Mouse (Mus musculus): Measurements from ENCODE around the gene Fance. TPM values are rescaled to one million over a fixed set of nuclear protein-coding genes. Genes with fewer than 3 reads are reported as not detected.
"Not testable (repeated sequence)": the region's sequence is repeated elsewhere in the genome, so short reads cannot be mapped to it uniquely, and the experiment has no call there.

The Fance gene
- polyA plus RNA-seq, 1 experiment from 2014 or later: 33.7 TPM

DNA sequence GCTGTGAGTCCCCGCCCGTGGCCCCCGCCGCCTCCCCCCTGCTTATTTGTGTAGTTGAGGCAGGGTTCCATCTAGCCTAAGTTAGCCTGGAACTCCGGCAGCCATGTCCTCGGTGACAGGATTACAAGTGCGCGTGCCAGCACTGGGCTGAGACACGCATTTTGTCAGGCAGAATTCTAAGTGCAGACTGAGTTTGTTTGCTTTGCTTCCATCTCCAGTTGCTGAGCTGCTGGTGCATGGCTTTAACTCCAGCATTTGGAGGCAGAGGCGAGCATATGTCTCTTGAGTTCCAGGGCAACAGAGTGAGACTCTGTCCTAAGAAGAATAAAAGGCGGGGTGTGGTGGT is 534 bp downstream of the Fance start:
- peak overlapping the region; percentile 74 for H3K4me2 ChIP-seq
- H3K4me3 ChIP-seq (replicated peaks): peak overlapping the region; percentile 90
- H3K27me3 ChIP-seq: no peaks in the 10 kb centered on the region
- H3K9ac ChIP-seq: peak overlapping the region; percentile 96
- H3K36me3 ChIP-seq: peaks cover 37% of the 10 kb centered on the region
- H3K27ac ChIP-seq: peak overlapping the region; percentile 95
- peaks cover 34% of the 10 kb centered on the region for H3K4me1 ChIP-seq
- 1% methylated on average over 11 of the region's 11 CpGs for WGBS
- no peaks in the 10 kb centered on the region for H3K9me3 ChIP-seq (replicated peaks)
- peak; percentile 40 for ATAC-seq (replicated peaks; ENCODE audit: low FRiP score)

DNA sequence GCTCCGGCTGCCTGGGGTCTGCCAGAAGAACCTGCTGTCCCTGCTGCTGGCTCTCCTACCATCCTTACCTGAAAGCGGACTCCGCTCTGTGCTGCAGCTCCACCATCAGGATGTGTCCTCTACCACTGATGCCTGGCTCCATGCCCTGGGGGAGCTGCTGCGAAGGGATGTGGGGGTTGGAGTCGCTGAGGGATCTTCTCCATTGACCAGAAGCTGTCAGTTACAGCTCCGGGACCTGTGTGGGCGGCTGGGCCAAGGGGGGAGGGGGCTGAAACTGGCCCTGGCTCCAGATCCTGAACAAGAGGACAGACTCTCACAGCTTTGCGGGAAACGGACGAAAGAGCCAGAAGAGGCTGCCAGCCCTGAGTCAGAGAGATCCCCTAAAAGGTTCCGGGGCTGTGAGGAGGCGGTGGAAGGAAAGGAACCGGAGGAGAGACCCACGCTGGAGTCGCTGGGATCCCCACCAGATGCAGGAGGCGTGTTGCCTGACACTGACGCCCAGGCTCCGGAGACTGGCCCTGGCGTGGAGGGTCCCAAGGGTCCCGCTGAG is 2.4 kb downstream of the Fance start:
- no peak overlapping the region for H3K4me2 ChIP-seq
- 79% methylated on average over 20 of the region's 20 CpGs for WGBS

DNA sequence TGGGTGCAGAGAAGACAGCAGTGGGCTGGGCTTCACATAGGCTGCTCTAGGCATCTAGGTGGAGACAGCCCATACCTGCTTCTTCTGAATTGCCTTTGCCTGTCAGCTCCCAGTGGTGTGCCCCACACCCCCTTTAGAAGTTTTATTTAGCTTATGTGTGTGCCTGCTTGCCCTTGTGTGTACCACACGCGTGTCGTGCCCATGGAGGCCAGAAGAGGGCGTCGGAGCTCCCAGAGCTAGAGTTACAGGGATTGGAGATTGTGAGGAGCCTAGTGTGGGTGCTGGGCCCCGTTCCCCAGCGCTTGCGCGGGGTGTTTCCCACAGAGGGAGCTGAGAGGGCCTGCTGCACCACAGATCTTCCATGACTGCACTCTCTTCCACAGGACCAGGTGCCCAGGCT is 3.2 kb downstream of the Fance start:
- H3K4me2 ChIP-seq: no peak overlapping the region
- H3K9ac ChIP-seq: no peak overlapping the region
- H3K27ac ChIP-seq: no peak overlapping the region
- peaks cover 32% of the 10 kb centered on the region for H3K4me1 ChIP-seq
- no peaks in the 10 kb centered on the region for H3K27me3 ChIP-seq
- WGBS: 95% methylated on average over 9 of the region's 9 CpGs
- H3K36me3 ChIP-seq: peaks cover 60% of the 10 kb centered on the region
- ATAC-seq (replicated peaks; ENCODE audit: low FRiP score): no peak
- no peak overlapping the region for H3K4me3 ChIP-seq (replicated peaks)
- no peaks in the 10 kb centered on the region for H3K9me3 ChIP-seq (replicated peaks)

More for the DNA sequence above, 2.4 kb downstream of the Fance start:
- no peaks in the 10 kb centered on the region for H3K27me3 ChIP-seq
- no peak overlapping the region for H3K27ac ChIP-seq
- no peak overlapping the region for H3K9ac ChIP-seq
- no peak overlapping the region for H3K4me3 ChIP-seq (replicated peaks)
- H3K4me1 ChIP-seq: peaks cover 34% of the 10 kb centered on the region
- no peak for ATAC-seq (replicated peaks; ENCODE audit: low FRiP score)
- peaks cover 53% of the 10 kb centered on the region for H3K36me3 ChIP-seq
- H3K9me3 ChIP-seq (replicated peaks): no peaks in the 10 kb centered on the region

DNA sequence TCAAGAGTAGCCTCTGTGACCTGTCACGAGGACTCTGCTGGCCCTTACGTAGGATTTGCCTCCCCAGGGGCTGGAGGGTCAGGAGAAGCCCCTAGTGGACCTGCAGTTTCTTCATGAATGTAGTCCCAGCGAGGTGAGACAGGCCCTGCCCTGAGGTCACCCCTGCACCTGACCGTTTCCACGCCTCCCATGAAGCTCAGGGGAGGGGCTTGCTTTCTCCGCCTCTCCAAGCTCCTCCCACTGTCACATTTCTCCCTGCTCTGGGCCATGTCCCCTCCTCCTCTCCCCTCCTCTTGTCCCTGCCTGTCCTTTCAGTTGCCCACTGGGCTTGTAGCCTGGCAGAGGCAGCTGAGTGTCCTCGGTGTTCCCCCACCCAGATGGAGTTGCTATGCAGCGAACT is 3.8 kb downstream of the Fance start:
- H3K9me3 ChIP-seq (replicated peaks): no peaks in the 10 kb centered on the region

DNA sequence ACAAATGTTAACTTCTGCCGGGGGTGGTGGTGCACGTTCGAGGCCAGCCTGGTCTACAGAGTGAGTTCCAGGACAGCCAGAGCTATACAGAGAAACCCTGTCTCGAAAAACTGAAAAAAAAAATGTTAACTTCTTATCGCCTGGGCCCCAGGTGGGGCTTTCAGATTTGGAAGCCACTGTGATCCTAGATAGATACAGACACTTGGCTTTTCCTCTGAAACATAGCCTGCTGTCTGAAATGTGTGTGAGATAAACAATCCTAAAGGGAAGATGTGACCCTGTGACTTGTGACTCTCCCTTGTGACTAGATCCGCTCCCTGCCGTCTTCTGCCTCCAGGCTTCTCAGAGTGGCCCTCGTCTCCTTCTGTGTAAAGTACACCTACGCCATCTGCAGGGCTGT is 4.4 kb downstream of the Fance start:
- no peak overlapping the region for H3K4me2 ChIP-seq
- ATAC-seq (replicated peaks; ENCODE audit: low FRiP score): no peak
- 83% methylated on average over 9 of the region's 9 CpGs for WGBS
- H3K4me1 ChIP-seq: peaks cover 21% of the 10 kb centered on the region
- H3K27ac ChIP-seq: no peak overlapping the region
- no peaks in the 10 kb centered on the region for H3K9me3 ChIP-seq (replicated peaks)
- no peak overlapping the region for H3K9ac ChIP-seq
- no peak overlapping the region for H3K4me3 ChIP-seq (replicated peaks)
- peaks cover 72% of the 10 kb centered on the region for H3K36me3 ChIP-seq
- no peaks in the 10 kb centered on the region for H3K27me3 ChIP-seq

More for the DNA sequence above, 3.8 kb downstream of the Fance start:
- H3K4me3 ChIP-seq (replicated peaks): no peak overlapping the region
- H3K4me2 ChIP-seq: no peak overlapping the region
- H3K27ac ChIP-seq: no peak overlapping the region
- no peak for ATAC-seq (replicated peaks; ENCODE audit: low FRiP score)
- peaks cover 66% of the 10 kb centered on the region for H3K36me3 ChIP-seq
- 62% methylated on average over 8 of the region's 8 CpGs for WGBS
- no peaks in the 10 kb centered on the region for H3K27me3 ChIP-seq
- H3K9ac ChIP-seq: no peak overlapping the region
- peaks cover 28% of the 10 kb centered on the region for H3K4me1 ChIP-seq

DNA sequence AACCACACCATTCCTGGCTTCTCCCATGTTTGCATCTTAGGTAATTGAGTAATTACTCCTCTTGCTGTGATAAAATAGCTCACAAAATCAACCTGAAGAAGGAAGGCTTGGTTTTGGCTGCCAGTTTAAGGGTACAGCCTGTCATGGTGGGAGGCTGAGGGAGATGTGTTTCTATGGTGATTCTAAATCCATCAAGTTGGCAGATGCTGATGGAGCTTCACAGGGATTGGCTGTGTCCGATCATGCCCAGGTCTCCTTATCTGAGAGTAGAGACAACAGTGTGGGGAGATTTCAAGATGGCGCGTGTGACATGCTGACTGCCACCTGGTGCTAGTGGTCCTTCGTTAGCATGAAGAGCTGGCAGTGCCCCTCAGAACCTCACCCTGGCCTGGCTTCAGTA is 8.4 kb downstream of the Fance start:
- Histone ChIP-seq H3K36me3 (peaks cover 87% of the 10 kb centered on the region), H3K4me1 (no peaks in the 10 kb centered on the region)
- WGBS: 97% methylated on average over 4 of the region's 4 CpGs

DNA sequence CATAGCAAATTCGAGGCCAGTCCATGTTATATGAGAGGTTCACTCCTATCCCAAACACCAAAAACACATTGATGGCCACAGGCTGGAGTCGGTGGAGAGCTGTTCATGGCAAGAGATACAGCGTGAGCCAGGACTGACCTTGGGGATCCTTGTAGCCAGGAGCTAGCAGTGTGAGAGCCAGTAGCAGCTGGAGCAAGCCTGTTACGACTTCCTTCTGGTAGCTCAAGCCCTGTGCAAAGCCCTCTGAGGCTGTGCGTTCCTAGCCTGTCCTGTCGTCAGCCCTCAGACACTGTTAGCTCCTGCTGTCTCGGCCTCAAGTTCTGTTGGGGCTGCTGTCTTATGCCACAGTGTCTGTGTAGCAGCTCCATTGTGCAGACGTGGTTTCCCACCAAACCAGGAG is 10.5 kb downstream of the Fance start:
- no peak for ATAC-seq (replicated peaks; ENCODE audit: low FRiP score)
- H3K27me3 ChIP-seq: no peaks in the 10 kb centered on the region
- H3K9ac ChIP-seq: no peak overlapping the region
- H3K4me3 ChIP-seq (replicated peaks): no peak overlapping the region
- no peak overlapping the region for H3K27ac ChIP-seq
- WGBS: 94% methylated on average over 8 of the region's 8 CpGs
- H3K9me3 ChIP-seq (replicated peaks): no peaks in the 10 kb centered on the region
- H3K4me1 ChIP-seq: peaks cover 14% of the 10 kb centered on the region
- H3K36me3 ChIP-seq: peaks cover 66% of the 10 kb centered on the region
- no peak overlapping the region for H3K4me2 ChIP-seq

More for the DNA sequence above, 8.4 kb downstream of the Fance start:
- Histone ChIP-seq H3K9me3 (replicated peaks) (no peaks in the 10 kb centered on the region), H3K9ac (no peak overlapping the region), H3K4me2 (no peak overlapping the region), H3K4me3 (replicated peaks) (no peak overlapping the region), H3K27ac (no peak overlapping the region), H3K27me3 (no peaks in the 10 kb centered on the region)
- ATAC-seq (replicated peaks; ENCODE audit: low FRiP score): no peak

DNA sequence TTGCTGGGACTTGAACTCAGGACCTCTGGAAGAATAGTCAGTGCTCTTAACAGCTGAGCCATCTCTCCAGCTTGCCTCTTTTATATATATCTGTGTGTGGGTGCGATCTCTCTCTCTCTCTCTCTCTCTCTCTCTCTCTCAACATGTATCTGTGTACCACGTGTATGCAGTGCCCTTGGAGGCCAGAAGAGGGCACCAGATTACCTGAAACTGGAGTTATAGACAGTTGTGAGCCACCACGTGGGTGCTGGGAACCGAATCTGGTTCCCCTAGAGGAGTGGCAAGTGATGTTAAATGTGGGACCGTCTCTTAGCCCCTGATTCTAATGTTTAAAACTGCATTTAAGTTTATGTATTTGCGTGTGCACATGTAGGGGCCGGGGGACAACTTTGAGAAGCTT is 11.1 kb downstream of the Fance start:
- ATAC-seq (replicated peaks; ENCODE audit: low FRiP score); H3K4me2 ChIP-seq; H3K27me3 ChIP-seq; H3K4me3 ChIP-seq (replicated peaks); H3K27ac ChIP-seq; H3K9ac ChIP-seq; H3K9me3 ChIP-seq (replicated peaks): not testable (repeated sequence)
- 96% methylated on average over 7 of the region's 7 CpGs for WGBS
- Histone ChIP-seq H3K4me1 (peaks cover 15% of the 10 kb centered on the region), H3K36me3 (peaks cover 62% of the 10 kb centered on the region)

DNA sequence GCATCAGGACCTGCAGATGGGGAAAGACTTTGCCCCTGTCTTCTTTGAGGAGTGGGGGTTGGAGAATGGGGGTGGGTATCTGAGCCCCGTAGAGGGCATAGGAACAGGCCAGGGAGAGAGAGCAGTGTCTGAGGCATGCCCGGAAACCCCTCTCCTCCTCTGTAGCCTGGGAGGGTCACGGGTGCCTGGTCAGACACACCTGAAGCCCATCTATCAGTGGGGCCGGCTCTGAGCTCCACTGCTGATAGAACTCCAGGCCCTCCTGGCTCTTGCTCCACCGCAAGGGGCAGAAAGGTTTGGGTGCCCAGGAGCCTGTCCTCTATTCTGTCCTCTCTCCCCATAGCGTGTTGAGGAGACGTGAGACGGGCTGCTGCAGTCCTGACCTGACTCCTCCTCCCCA is 12.4 kb downstream of the Fance start:
- WGBS: 83% methylated on average over 8 of the region's 8 CpGs
- Histone ChIP-seq H3K4me3 (replicated peaks) (no peak overlapping the region), H3K9ac (no peak overlapping the region), H3K27me3 (no peaks in the 10 kb centered on the region), H3K4me1 (peaks cover 23% of the 10 kb centered on the region), H3K27ac (no peak overlapping the region), H3K4me2 (no peak overlapping the region), H3K36me3 (peaks cover 62% of the 10 kb centered on the region), H3K9me3 (replicated peaks) (no peaks in the 10 kb centered on the region)
- no peak for ATAC-seq (replicated peaks; ENCODE audit: low FRiP score)

DNA sequence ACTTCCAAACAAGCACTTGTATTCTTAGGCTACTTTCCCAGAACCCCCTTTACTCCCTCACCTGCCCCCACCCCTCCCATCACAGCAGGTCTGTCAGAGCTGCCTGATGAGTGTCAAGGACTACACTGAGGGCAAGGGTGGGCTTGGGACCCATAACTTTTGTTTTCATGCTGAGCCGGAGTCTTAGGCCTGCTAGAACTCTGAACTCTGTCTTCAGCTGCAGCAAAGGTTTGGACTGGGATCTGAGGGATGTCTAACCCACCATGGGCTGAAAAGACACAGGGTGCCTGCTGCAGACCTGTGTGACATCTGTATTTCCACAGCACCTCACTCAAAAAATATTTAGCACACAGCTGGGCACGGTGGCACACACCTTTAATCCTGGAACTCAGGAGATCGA is 13.6 kb downstream of the Fance start:
- no peaks in the 10 kb centered on the region for H3K27me3 ChIP-seq
- peak overlapping the region; percentile 36; the same call in 1 of the 2 replicates for H3K9ac ChIP-seq
- H3K27ac ChIP-seq: peak overlapping the region; percentile 97
- H3K4me1 ChIP-seq: peaks cover 34% of the 10 kb centered on the region
- H3K36me3 ChIP-seq: peaks cover 61% of the 10 kb centered on the region
- no peaks in the 10 kb centered on the region for H3K9me3 ChIP-seq (replicated peaks)
- 81% methylated on average over 3 of the region's 3 CpGs for WGBS
- ATAC-seq (replicated peaks; ENCODE audit: low FRiP score): no peak
- no peak overlapping the region for H3K4me3 ChIP-seq (replicated peaks)
- 0 out of 2 replicates have a peak overlapping the region, but pooled peaks have one; percentile 91 for H3K4me2 ChIP-seq

DNA sequence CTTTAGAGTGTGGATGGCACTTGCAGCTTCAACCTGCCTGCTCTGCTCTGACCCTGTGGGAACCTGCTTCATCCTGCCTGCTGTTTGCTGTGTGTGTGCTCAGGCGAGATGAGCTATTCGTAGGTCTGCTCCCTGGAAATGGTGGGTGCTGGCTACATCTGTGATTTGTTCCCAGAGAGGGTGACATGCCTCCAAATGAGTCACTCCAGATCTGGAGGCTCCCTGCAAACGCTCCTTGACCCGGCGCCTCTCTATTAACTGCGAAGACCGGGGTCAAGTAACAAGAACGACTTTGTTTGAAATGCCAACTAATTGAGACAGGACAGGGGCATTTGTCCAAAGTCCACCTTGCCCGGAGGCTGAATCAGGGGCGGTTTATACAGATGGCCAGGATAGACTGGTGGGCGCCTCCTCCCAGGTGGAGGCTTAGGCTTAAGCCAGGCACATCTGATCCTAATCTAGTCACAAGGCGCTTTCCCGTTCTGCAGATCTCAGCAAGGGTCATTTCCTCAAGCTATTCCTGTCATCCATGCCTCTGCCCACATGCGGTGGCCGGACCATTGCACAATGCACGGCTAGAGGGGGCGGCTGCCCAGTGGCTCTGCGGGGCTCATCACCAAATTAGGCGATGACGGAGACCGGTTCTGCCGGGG is 14.5 kb downstream of the Fance start:
- Histone ChIP-seq H3K9me3 (replicated peaks) (no peaks in the 10 kb centered on the region), H3K4me2 (peak overlapping the region; percentile 91), H3K4me3 (replicated peaks) (peak overlapping the region; percentile 91), H3K27me3 (no peaks in the 10 kb centered on the region), H3K4me1 (peaks cover 43% of the 10 kb centered on the region), H3K9ac (peak overlapping the region; percentile 36), H3K36me3 (peaks cover 61% of the 10 kb centered on the region), H3K27ac (peak overlapping the region; percentile 97)
- WGBS: 5% methylated on average over 22 of the region's 22 CpGs
- ATAC-seq (replicated peaks; ENCODE audit: low FRiP score): peak; percentile 30

DNA sequence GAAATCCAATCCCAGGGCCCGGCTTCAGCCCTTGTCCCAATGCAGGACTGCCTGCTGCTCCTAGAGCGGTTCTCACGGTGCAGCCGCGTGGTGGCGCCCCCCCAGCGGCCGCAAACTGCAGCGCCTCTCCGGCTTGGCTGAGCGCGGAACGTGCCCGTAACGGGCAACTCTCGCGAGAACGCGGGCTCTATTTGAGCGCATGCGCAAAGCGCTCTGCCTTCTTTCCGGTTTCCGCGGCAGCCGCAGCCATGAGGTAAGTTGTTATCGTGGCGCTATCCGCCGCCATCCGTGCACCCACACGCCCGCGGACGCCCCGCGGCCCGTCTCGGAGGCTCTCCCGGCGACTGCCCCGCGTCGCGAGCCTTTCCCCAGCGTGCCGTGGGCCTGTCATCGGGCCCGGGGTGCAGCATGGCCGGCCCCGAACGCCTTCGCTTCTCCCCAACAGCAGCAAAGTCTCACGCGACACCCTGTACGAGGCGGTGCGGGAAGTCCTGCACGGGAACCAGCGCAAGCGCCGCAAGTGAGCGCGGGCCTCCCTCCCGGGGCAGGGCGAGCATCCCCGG is 15.1 kb downstream of the Fance start, which contains the start of gene Rpl10a:
Rpl10a (plus strand) TSS at position 106 of the 563 bp plus-strand sequence.
- H3K4me1 ChIP-seq: peaks cover 49% of the 10 kb centered on the region
- under 1% methylated on average over 67 of the region's 67 CpGs for WGBS
- H3K27me3 ChIP-seq: no peaks in the 10 kb centered on the region
- H3K9ac ChIP-seq: peak within 1 kb of the TSS; percentile 99
- H3K36me3 ChIP-seq: peaks cover 64% of the 10 kb centered on the region
- H3K9me3 ChIP-seq (replicated peaks): no peaks in the 10 kb centered on the region
- H3K4me3 ChIP-seq (replicated peaks): peak within 1 kb of the TSS; percentile 91
- peak within 1 kb of the TSS; percentile 97 for H3K27ac ChIP-seq
- peak; percentile 88 for ATAC-seq (replicated peaks; ENCODE audit: low FRiP score)
- peak within 1 kb of the TSS; percentile 91 for H3K4me2 ChIP-seq

Data from kidney, embryonic 15.5 days (tissue).